Comparison of ENCODE assay signal across 8 mouse cellular contexts in genomic region chr3:96639219-96639618, GRCm38 (mm10). TPM values are rescaled to one million over a fixed set of nuclear protein-coding genes. Genes with fewer than 3 reads are reported as not detected.
DNase-seq lines count a peak whose midpoint lies in the region; ATAC-seq and TF ChIP-seq lines count a peak whose summit lies in the region.

No protein-coding gene starts in this region.

- DNase-seq in kidney, adult 2 months = peak; percentile 77
- DNase-seq in ES-E14 (ENCODE audit: low read depth, low spot score) = peak; percentile 65
- DNase-seq in c-Kit-positive CD71-negative TER-119-negative erythroid progenitor cells, embryonic 14.5 days (ENCODE audit: low read depth) = peak; percentile 58
- DNase-seq in gastrocnemius, adult 8-10 months (ENCODE audit: low spot score in 2 of 2) = peak; percentile 26 to 39
- peak; percentile 61 to 69 for DNase-seq in left cerebral cortex, adult 18-20 months (ENCODE audit: low spot score in 2 of 2)
- DNase-seq in neural tube, embryonic 11.5 days (ENCODE audit: low spot score) = peak; percentile 47
- peak; percentile 85 for DNase-seq in thymus, postnatal 4 days

- H3K9me3 ChIP-seq in kidney, embryonic 14.5 days (ENCODE audit: control insufficient read depth, low read length) = no peaks in the 10 kb centered on the region
- H3K9me3 ChIP-seq in ES-E14 (ENCODE audit: control insufficient read depth, insufficient read depth, low read depth, low read length) = no peaks in the 10 kb centered on the region
- no peaks in the 10 kb centered on the region for H3K9me3 ChIP-seq in neural tube, embryonic 11.5 days (ENCODE audit: control insufficient read depth, low read length)

- in situ Hi-C loops in ES-E14 (cut with MboI; ENCODE audit: low sequenced_read_pairs in 2 of 2, unreplicated experiment in 2 of 2) = loop anchor here in 1 of 2 experiments (10.0 kb wide), 1 partner anchor 94 kb away; no protein-coding TSS in a partner anchor

- peaks cover 13% of the 10 kb centered on the region for H3K4me1 ChIP-seq in kidney, adult 2 months (ENCODE audit: control insufficient read depth, insufficient read depth, low read length)
- peaks cover 12% of the 10 kb centered on the region; the same call in 1 of the 2 replicates for H3K4me1 ChIP-seq in kidney, embryonic 14.5 days (ENCODE audit: control insufficient read depth, insufficient read depth, low read length)
- peaks cover 0 to 4% of the 10 kb centered on the region in 2 experiments; a peak in 2 of 4 replicates for H3K4me1 ChIP-seq in ES-E14 (ENCODE audit: control insufficient read depth in 2 of 2, insufficient read depth in 2 of 2, low read length in 2 of 2, poor library complexity in 1 of 2)
- H3K4me1 ChIP-seq in neural tube, embryonic 11.5 days (ENCODE audit: control insufficient read depth, insufficient read depth, low read length) = peaks cover 4% of the 10 kb centered on the region

- no peaks in the 10 kb centered on the region for H3K36me3 ChIP-seq in kidney, adult 2 months (ENCODE audit: control insufficient read depth, insufficient read depth, low read length)
- H3K36me3 ChIP-seq in kidney, embryonic 14.5 days (ENCODE audit: control insufficient read depth, insufficient read depth, low read length) = peaks cover 43% of the 10 kb centered on the region
- H3K36me3 ChIP-seq in ES-E14 (ENCODE audit: control insufficient read depth, insufficient read depth, low read length, poor library complexity, severe bottlenecking) = peaks cover 3% of the 10 kb centered on the region; the same call in 1 of the 2 replicates
- H3K36me3 ChIP-seq in neural tube, embryonic 11.5 days (ENCODE audit: control insufficient read depth, insufficient read depth, low read length) = 0 out of 2 replicates have a peak, but pooled peaks cover 4% of the 10 kb centered on the region

- no peak for ATAC-seq in kidney, embryonic 14.5 days (ENCODE audit: low FRiP score, low TSS enrichment)
- ATAC-seq in neural tube, embryonic 11.5 days (ENCODE audit: insufficient read depth, low FRiP score, low TSS enrichment) = no peak

- H3K4me2 ChIP-seq in kidney, embryonic 14.5 days (replicated peaks; ENCODE audit: low read depth, low read length) = no peak overlapping the region
- H3K4me2 ChIP-seq in neural tube, embryonic 11.5 days (ENCODE audit: low read depth) = no peak overlapping the region

- no peaks in the 10 kb centered on the region; the same call in 1 of the 2 replicates for H3K27me3 ChIP-seq in kidney, adult 2 months (replicated peaks; ENCODE audit: control insufficient read depth, insufficient read depth, low read length)
- no peaks in the 10 kb centered on the region for H3K27me3 ChIP-seq in kidney, embryonic 14.5 days (ENCODE audit: control insufficient read depth, insufficient read depth, low read length)
- no peaks in the 10 kb centered on the region for H3K27me3 ChIP-seq in neural tube, embryonic 11.5 days (ENCODE audit: control insufficient read depth, insufficient read depth, low read length)

- H3K4me3 ChIP-seq in kidney, adult 2 months (ENCODE audit: insufficient read depth, low read depth, low read length) = no peak overlapping the region
- H3K4me3 ChIP-seq in kidney, embryonic 14.5 days (ENCODE audit: low read length) = no peak overlapping the region
- H3K4me3 ChIP-seq in ES-E14 (ENCODE audit: insufficient read depth in 1 of 2, low read depth in 1 of 2, low read length in 2 of 2, poor library complexity in 1 of 2, severe bottlenecking in 1 of 2) = no peak overlapping the region
- H3K4me3 ChIP-seq in neural tube, embryonic 11.5 days (ENCODE audit: low read depth, low read length) = no peak overlapping the region

- peak; percentile 76 for TF ChIP-seq CTCF in kidney, adult 2 months (conservative IDR thresholded peaks at IDR 0.05; ENCODE audit: insufficient read depth, insufficient read length, low read depth, low read length)

- H3K9ac ChIP-seq in kidney, embryonic 14.5 days (ENCODE audit: low read depth, low read length) = no peak overlapping the region
- H3K9ac ChIP-seq in ES-E14 (ENCODE audit: insufficient read depth, low read depth, low read length, poor library complexity, severe bottlenecking) = no peak overlapping the region
- no peak overlapping the region for H3K9ac ChIP-seq in neural tube, embryonic 11.5 days (ENCODE audit: low read length)

- TF ChIP-seq POLR2A in kidney, adult 2 months (IDR thresholded peaks at IDR 0.05; ENCODE audit: low read depth, low read length) = no peak

- WGBS in kidney, adult 2 months = 92% methylated on average over 1 of the region's 1 CpGs
- 92% methylated on average over 1 of the region's 1 CpGs for WGBS in kidney, embryonic 14.5 days
- 87% methylated on average over 1 of the region's 1 CpGs for WGBS in neural tube, embryonic 11.5 days

- no peak overlapping the region for H3K27ac ChIP-seq in kidney, adult 2 months (ENCODE audit: insufficient read depth, low read depth, low read length)
- no peak overlapping the region for H3K27ac ChIP-seq in kidney, embryonic 14.5 days (ENCODE audit: low read depth, low read length)
- no peak overlapping the region for H3K27ac ChIP-seq in ES-E14 (ENCODE audit: insufficient read depth, low read depth, low read length, poor library complexity, severe bottlenecking)
- no peak overlapping the region for H3K27ac ChIP-seq in neural tube, embryonic 11.5 days (ENCODE audit: low read depth, low read length)

TF ChIP-seq in ES-E14, 5 proteins besides CTCF, POLR2A, EP300 and RAD21:
- TF ChIP-seq ZC3H11A (IDR thresholded peaks at IDR 0.05; ENCODE audit: borderline replicate concordance, low read depth, low read length) = peak; percentile 48; the same call in 1 of the 2 replicates
- TF ChIP-seq CHD2 (IDR thresholded peaks at IDR 0.05; ENCODE audit: low read depth, low read length) = no peak
- no peak for TF ChIP-seq HCFC1 (IDR thresholded peaks at IDR 0.05; ENCODE audit: borderline replicate concordance, insufficient read depth, low read length)

RNA-seq across cellular contexts. Expression of gene Gm42957, which starts 3.9 kb away (rescaled TPM):
- polyA plus RNA-seq in kidney, adult 2 months (2012; rRNA removed) = 0.07 TPM in 1 of 2 replicates, not detected in the other
- not detected in 2 replicates for polyA plus RNA-seq in kidney, embryonic 14.5 days (2014; fragmentation: Nextera tagmentation; extraction: Ambion mirVana)
- 0.13 and 0.21 TPM in 2 replicates for total RNA-seq in ES-E14 (2012; rRNA removed)
- total RNA-seq in gastrocnemius, adult 8-10 months (2022) = not detected
- under 1 TPM; 0.59 to 0.65 TPM for total RNA-seq in left cerebral cortex, adult 18-20 months (2021)
- polyA plus RNA-seq in neural tube, embryonic 11.5 days (2014; fragmentation: Nextera tagmentation; extraction: Ambion mirVana) = not detected in 2 replicates

RNA-seq across cellular contexts. Expression of gene Pex11b, which starts 4.0 kb away (rescaled TPM):
- polyA plus RNA-seq in kidney, adult 2 months (2012; rRNA removed) = 57.6 and 57.7 TPM in 2 replicates
- polyA plus RNA-seq in kidney, embryonic 14.5 days (2014; fragmentation: Nextera tagmentation; extraction: Ambion mirVana) = 55.8 and 59.6 TPM in 2 replicates
- total RNA-seq in ES-E14 (2012; rRNA removed) = 15.6 and 23.6 TPM in 2 replicates
- 10 to 100 TPM; 23.3 to 31.3 (median 28.0) TPM for total RNA-seq in gastrocnemius, adult 8-10 months (2022)
- 10 to 100 TPM; 59.1 to 65.7 TPM for total RNA-seq in left cerebral cortex, adult 18-20 months (2021)
- polyA plus RNA-seq in neural tube, embryonic 11.5 days (2014; fragmentation: Nextera tagmentation; extraction: Ambion mirVana) = 40.5 and 45.9 TPM in 2 replicates

RNA-seq across cellular contexts. Expression of gene Itga10, which starts 6.2 kb away (rescaled TPM):
- polyA plus RNA-seq in kidney, adult 2 months (2012; rRNA removed) = 1.2 and 1.6 TPM in 2 replicates
- 0.73 and 1.1 TPM in 2 replicates for polyA plus RNA-seq in kidney, embryonic 14.5 days (2014; fragmentation: Nextera tagmentation; extraction: Ambion mirVana)
- total RNA-seq in ES-E14 (2012; rRNA removed) = 1.0 and 1.7 TPM in 2 replicates
- total RNA-seq in gastrocnemius, adult 8-10 months (2022) = under 1 TPM; 0.31 to 0.56 (median 0.40) TPM
- total RNA-seq in left cerebral cortex, adult 18-20 months (2021) = 1 to 10 TPM; 2.3 to 2.5 TPM
- polyA plus RNA-seq in neural tube, embryonic 11.5 days (2014; fragmentation: Nextera tagmentation; extraction: Ambion mirVana) = 0.72 and 0.86 TPM in 2 replicates

RNA-seq across cellular contexts. Expression of gene Rbm8a, which starts 9.5 kb away (rescaled TPM):
- polyA plus RNA-seq in kidney, adult 2 months (2012; rRNA removed) = 7.8 and 16.1 TPM in 2 replicates
- polyA plus RNA-seq in kidney, embryonic 14.5 days (2014; fragmentation: Nextera tagmentation; extraction: Ambion mirVana) = 167 and 236 TPM in 2 replicates
- total RNA-seq in ES-E14 (2012; rRNA removed) = 115 and 140 TPM in 2 replicates
- 10 to 100 TPM; 17.0 to 25.1 (median 22.7) TPM for total RNA-seq in gastrocnemius, adult 8-10 months (2022)
- total RNA-seq in left cerebral cortex, adult 18-20 months (2021) = 10 to 100 TPM; 41.5 to 49.6 TPM
- 187 and 188 TPM in 2 replicates for polyA plus RNA-seq in neural tube, embryonic 11.5 days (2014; fragmentation: Nextera tagmentation; extraction: Ambion mirVana)

RNA-seq across cellular contexts. Expression of gene Ankrd35, which starts 30.7 kb away (rescaled TPM):
- 0.38 and 0.45 TPM in 2 replicates for polyA plus RNA-seq in kidney, adult 2 months (2012; rRNA removed)
- 0.33 and 0.37 TPM in 2 replicates for polyA plus RNA-seq in kidney, embryonic 14.5 days (2014; fragmentation: Nextera tagmentation; extraction: Ambion mirVana)
- total RNA-seq in ES-E14 (2012; rRNA removed) = 3.7 and 5.7 TPM in 2 replicates
- total RNA-seq in gastrocnemius, adult 8-10 months (2022) = under 1 TPM; 0.24 to 0.48 (median 0.40) TPM
- 1 to 10 TPM; 8.1 to 9.0 TPM for total RNA-seq in left cerebral cortex, adult 18-20 months (2021)
- polyA plus RNA-seq in neural tube, embryonic 11.5 days (2014; fragmentation: Nextera tagmentation; extraction: Ambion mirVana) = 0.11 and 0.16 TPM in 2 replicates

Comparison
In these comparisons a context has a peak if more than half of its experiments do, and no peak if none do; other contexts are left out.
1. DNase-seq: peak in every context shown above with its lines; median percentile 85 in thymus, postnatal 4 days; 77 in kidney, adult 2 months; 65 in ES-E14; 65 in left cerebral cortex, adult 18-20 months; 58 in c-Kit-positive CD71-negative TER-119-negative erythroid progenitor cells, embryonic 14.5 days; 47 in neural tube, embryonic 11.5 days; 32 in gastrocnemius, adult 8-10 months.